ENCODE assay signal across 1 mouse cellular context in genomic region chr1:118003876-118004275, GRCm38 (mm10). TPM values are rescaled to one million over a fixed set of nuclear protein-coding genes. Genes with fewer than 3 reads are reported as not detected.
"Had no signal": no experiment of that assay in that cellular context is flagged by ENCODE, and none has a peak within 500 bp of the region (broad histone marks: within the 10 kb centered on the region; RNA-seq: fewer than 3 reads in every experiment).

No protein-coding gene starts in this region.

RNA-seq across cellular contexts. Expression of gene Gm7145, which starts 38.1 kb away (rescaled TPM):
- total RNA-seq: neutrophil, adult 5-6 weeks had no signal
